Mouse (Mus musculus): ENCODE measurements around the gene Lgi2. TPM values are rescaled to one million over a fixed set of nuclear protein-coding genes. Genes with fewer than 3 reads are reported as not detected.

The Lgi2 gene
- polyA plus RNA-seq (2015; fragmentation: Nextera tagmentation; extraction: Ambion mirVana), result 5.1 and 5.9 TPM in 2 replicates

GRCm38 (mm10) chr5:52565813-52566531 is at the start of gene Lgi2:
Lgi2 (minus strand) TSS chr5:52566462.
- peak within 1 kb of the TSS; percentile 94 for H3K4me2 ChIP-seq (ENCODE audit: low read length)
- H3K9me3 ChIP-seq (ENCODE audit: control insufficient read depth, low read length), result no peaks in the 10 kb centered on the region
- under 1% methylated on average over 57 of the region's 83 CpGs for WGBS
- H3K4me1 ChIP-seq (ENCODE audit: control insufficient read depth, insufficient read depth, low read depth, low read length), result peaks cover 4% of the 10 kb centered on the region; the same call in 1 of the 2 replicates
- peak within 1 kb of the TSS; percentile 68 for H3K4me3 ChIP-seq (ENCODE audit: low read length)
- no peaks in the 10 kb centered on the region for H3K36me3 ChIP-seq (ENCODE audit: control insufficient read depth, insufficient read depth, low read length)
- H3K27me3 ChIP-seq (replicated peaks; ENCODE audit: control insufficient read depth, insufficient read depth, low read length), result no peaks in the 10 kb centered on the region; the same call in 1 of the 2 replicates
- H3K27ac ChIP-seq (ENCODE audit: low read depth, low read length), result no peak within 1 kb of the TSS
- ATAC-seq, result peak; percentile 82
- H3K9ac ChIP-seq (ENCODE audit: low read depth, low read length), result peak within 1 kb of the TSS; percentile 86

DNA sequence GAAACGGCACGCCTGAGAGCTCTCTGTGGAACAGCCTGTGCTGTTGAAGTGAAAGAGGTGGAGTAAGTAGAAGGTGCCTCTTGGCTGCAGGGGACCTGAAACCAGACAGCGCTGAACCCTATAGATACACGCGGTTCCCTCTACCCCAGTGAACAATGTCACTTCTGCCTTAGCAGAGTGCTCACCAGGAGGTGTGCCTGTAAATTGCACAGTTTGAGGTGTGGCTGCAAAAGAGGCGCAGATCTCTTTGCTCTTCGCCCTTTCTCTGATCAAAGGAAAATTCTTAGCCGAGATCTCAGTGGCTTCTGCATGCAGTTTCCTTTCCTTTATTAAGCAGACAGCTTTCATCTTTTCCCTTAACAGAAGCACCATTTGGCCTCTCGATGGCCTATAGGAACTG is 49.2 kb upstream of the Lgi2 start:
- Histone ChIP-seq H3K9ac (ENCODE audit: low read depth, low read length) (no peak overlapping the region), H3K27ac (ENCODE audit: low read depth, low read length) (no peak overlapping the region), H3K9me3 (ENCODE audit: control insufficient read depth, low read length) (no peaks in the 10 kb centered on the region), H3K4me1 (ENCODE audit: control insufficient read depth, insufficient read depth, low read depth, low read length) (peaks cover 29% of the 10 kb centered on the region), H3K4me2 (ENCODE audit: low read length) (no peak overlapping the region), H3K4me3 (ENCODE audit: low read length) (no peak overlapping the region), H3K36me3 (ENCODE audit: control insufficient read depth, insufficient read depth, low read length) (no peaks in the 10 kb centered on the region), H3K27me3 (replicated peaks; ENCODE audit: control insufficient read depth, insufficient read depth, low read length) (no peaks in the 10 kb centered on the region)
- ATAC-seq, result no peak
- 62% methylated on average over 9 of the region's 9 CpGs for WGBS

DNA sequence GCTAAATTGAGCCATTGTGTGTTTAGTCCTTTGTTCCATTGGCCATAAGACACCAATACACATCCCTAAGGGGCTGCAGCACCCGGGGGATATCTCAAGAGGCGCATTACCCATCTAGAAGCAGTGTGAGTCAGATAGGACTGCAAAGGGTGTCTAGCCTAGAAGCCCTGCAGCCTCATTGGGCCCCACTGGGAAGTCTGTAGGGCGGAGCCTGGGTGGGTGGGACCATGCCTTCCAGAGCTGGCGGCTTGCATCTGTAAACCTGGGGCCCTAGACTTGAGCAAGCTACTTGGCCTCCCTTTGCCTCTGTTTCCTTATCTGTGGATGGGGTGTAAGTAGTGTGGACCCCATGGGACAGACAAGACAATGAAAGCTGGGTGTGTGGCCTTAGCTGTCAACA is 48.4 kb upstream of the Lgi2 start:
- no peaks in the 10 kb centered on the region for H3K27me3 ChIP-seq (replicated peaks; ENCODE audit: control insufficient read depth, insufficient read depth, low read length)
- WGBS, result 76% methylated on average over 4 of the region's 4 CpGs

DNA sequence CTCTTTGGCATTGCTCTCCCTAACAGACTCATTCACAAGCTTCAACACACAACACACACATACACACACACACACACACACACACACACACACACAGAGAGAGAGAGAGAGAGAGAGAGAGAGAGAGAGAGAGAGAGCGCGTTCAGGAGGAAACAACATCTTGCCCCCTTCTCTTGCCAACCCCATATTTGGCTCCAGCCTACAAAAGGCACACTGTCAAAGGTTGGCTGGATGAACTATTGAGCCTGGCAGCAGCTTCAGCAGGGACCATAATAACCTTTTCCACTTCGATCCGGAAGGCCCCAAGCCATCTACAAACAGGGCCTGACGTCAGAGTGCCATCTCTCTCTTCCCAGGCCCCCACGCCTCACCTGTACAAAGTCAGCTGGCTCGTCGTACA is 46.5 kb upstream of the Lgi2 start:
- Histone ChIP-seq H3K27ac (ENCODE audit: low read depth, low read length) (no peak overlapping the region), H3K36me3 (ENCODE audit: control insufficient read depth, insufficient read depth, low read length) (no peaks in the 10 kb centered on the region), H3K4me3 (ENCODE audit: low read length) (no peak overlapping the region), H3K9ac (ENCODE audit: low read depth, low read length) (no peak overlapping the region), H3K4me1 (ENCODE audit: control insufficient read depth, insufficient read depth, low read depth, low read length) (peaks cover 17% of the 10 kb centered on the region), H3K4me2 (ENCODE audit: low read length) (no peak overlapping the region), H3K9me3 (ENCODE audit: control insufficient read depth, low read length) (no peaks in the 10 kb centered on the region; the same call in 1 of the 2 replicates), H3K27me3 (replicated peaks; ENCODE audit: control insufficient read depth, insufficient read depth, low read length) (no peaks in the 10 kb centered on the region)
- 89% methylated on average over 8 of the region's 8 CpGs for WGBS
- no peak for ATAC-seq

More for the DNA sequence above, 48.4 kb upstream of the Lgi2 start:
- Histone ChIP-seq H3K36me3 (ENCODE audit: control insufficient read depth, insufficient read depth, low read length) (no peaks in the 10 kb centered on the region), H3K27ac (ENCODE audit: low read depth, low read length) (no peak overlapping the region), H3K4me1 (ENCODE audit: control insufficient read depth, insufficient read depth, low read depth, low read length) (peaks cover 29% of the 10 kb centered on the region), H3K4me3 (ENCODE audit: low read length) (no peak overlapping the region), H3K9ac (ENCODE audit: low read depth, low read length) (no peak overlapping the region), H3K4me2 (ENCODE audit: low read length) (no peak overlapping the region), H3K9me3 (ENCODE audit: control insufficient read depth, low read length) (no peaks in the 10 kb centered on the region)
- ATAC-seq, result no peak

DNA sequence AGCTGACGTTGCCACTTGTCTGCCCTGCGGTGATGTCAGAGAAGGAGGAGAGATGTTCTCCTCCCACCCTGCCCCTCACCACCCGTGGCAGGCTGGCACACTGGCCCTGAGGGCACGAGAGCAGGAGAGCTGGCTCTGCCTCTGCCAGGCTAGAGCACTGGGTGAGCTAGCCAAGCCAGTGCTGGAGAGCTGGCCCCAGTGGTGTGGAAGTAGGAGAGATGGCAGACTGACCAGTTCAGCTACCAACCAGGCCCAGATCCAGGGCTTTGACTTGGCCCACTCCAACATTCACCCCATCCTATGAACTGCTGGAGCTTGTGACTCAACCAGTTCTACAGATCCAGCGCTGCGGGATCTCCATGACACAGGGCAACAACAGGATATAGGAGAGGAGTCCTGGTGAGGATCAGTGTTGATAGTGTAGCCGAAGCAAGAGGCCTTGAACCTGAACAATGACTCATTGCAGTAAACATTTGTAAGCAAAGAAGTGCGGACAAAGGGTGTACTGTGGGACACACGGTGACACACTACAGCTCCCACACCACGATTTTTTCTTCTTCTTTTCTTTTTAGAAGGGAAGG is 45.1 kb upstream of the Lgi2 start:
- Histone ChIP-seq H3K9ac (ENCODE audit: low read depth, low read length) (no peak overlapping the region), H3K27ac (ENCODE audit: low read depth, low read length) (no peak overlapping the region), H3K27me3 (replicated peaks; ENCODE audit: control insufficient read depth, insufficient read depth, low read length) (no peaks in the 10 kb centered on the region), H3K4me2 (ENCODE audit: low read length) (no peak overlapping the region), H3K4me1 (ENCODE audit: control insufficient read depth, insufficient read depth, low read depth, low read length) (peaks cover 6% of the 10 kb centered on the region), H3K4me3 (ENCODE audit: low read length) (no peak overlapping the region), H3K36me3 (ENCODE audit: control insufficient read depth, insufficient read depth, low read length) (no peaks in the 10 kb centered on the region), H3K9me3 (ENCODE audit: control insufficient read depth, low read length) (no peaks in the 10 kb centered on the region; the same call in 1 of the 2 replicates)
- no peak; the same call in 1 of the 2 replicates for ATAC-seq
- WGBS, result 83% methylated on average over 10 of the region's 10 CpGs

- no peaks in the 10 kb centered on the region; the same call in 1 of the 2 replicates for H3K9me3 ChIP-seq (ENCODE audit: control insufficient read depth, low read length)
- no peak overlapping the region for H3K27ac ChIP-seq (ENCODE audit: low read depth, low read length)
- no peak overlapping the region for H3K4me3 ChIP-seq (ENCODE audit: low read length)
- H3K4me1 ChIP-seq (ENCODE audit: control insufficient read depth, insufficient read depth, low read depth, low read length), result no peaks in the 10 kb centered on the region
- 36% methylated on average over 4 of the region's 4 CpGs for WGBS
- H3K9ac ChIP-seq (ENCODE audit: low read depth, low read length), result no peak overlapping the region
- H3K36me3 ChIP-seq (ENCODE audit: control insufficient read depth, insufficient read depth, low read length), result no peaks in the 10 kb centered on the region
- no peak overlapping the region for H3K4me2 ChIP-seq (ENCODE audit: low read length)
- H3K27me3 ChIP-seq (replicated peaks; ENCODE audit: control insufficient read depth, insufficient read depth, low read length), result no peaks in the 10 kb centered on the region
- ATAC-seq, result no peak
Measured at GRCm38 (mm10) chr5:52610306-52610705, 44.0 kb upstream of the Lgi2 start.

DNA sequence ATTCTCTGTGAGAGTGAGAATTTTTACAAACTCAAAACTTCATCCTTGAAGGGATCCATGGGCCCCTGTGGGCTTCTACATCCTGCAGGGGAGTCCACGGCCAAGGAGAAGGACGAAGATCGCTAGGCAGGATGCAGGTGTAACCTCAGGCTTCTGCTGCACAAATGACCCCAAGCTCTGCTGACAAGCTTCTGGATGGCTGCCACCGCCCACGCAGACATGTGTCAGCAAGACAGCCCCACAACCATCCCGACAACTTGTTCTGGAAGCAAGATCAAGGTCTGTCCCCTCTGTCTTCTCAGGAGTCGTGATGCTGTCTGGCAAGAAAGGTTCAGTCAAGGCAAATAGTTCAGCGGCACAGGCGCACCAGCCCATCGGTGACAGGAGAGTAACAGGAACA is 43.4 kb upstream of the Lgi2 start:
- no peaks in the 10 kb centered on the region; the same call in 1 of the 2 replicates for H3K9me3 ChIP-seq (ENCODE audit: control insufficient read depth, low read length)
- no peak overlapping the region for H3K9ac ChIP-seq (ENCODE audit: low read depth, low read length)
- ATAC-seq, result no peak
- H3K36me3 ChIP-seq (ENCODE audit: control insufficient read depth, insufficient read depth, low read length), result no peaks in the 10 kb centered on the region
- H3K4me1 ChIP-seq (ENCODE audit: control insufficient read depth, insufficient read depth, low read depth, low read length), result no peaks in the 10 kb centered on the region
- WGBS, result 72% methylated on average over 10 of the region's 10 CpGs
- H3K4me2 ChIP-seq (ENCODE audit: low read length), result no peak overlapping the region
- no peaks in the 10 kb centered on the region for H3K27me3 ChIP-seq (replicated peaks; ENCODE audit: control insufficient read depth, insufficient read depth, low read length)
- H3K4me3 ChIP-seq (ENCODE audit: low read length), result no peak overlapping the region
- no peak overlapping the region for H3K27ac ChIP-seq (ENCODE audit: low read depth, low read length)

- Histone ChIP-seq H3K4me2 (ENCODE audit: low read length) (no peak overlapping the region), H3K4me3 (ENCODE audit: low read length) (no peak overlapping the region), H3K9me3 (ENCODE audit: control insufficient read depth, low read length) (no peaks in the 10 kb centered on the region; the same call in 1 of the 2 replicates), H3K27me3 (replicated peaks; ENCODE audit: control insufficient read depth, insufficient read depth, low read length) (no peaks in the 10 kb centered on the region), H3K4me1 (ENCODE audit: control insufficient read depth, insufficient read depth, low read depth, low read length) (no peaks in the 10 kb centered on the region), H3K36me3 (ENCODE audit: control insufficient read depth, insufficient read depth, low read length) (no peaks in the 10 kb centered on the region), H3K9ac (ENCODE audit: low read depth, low read length) (no peak overlapping the region), H3K27ac (ENCODE audit: low read depth, low read length) (no peak overlapping the region)
- no peak for ATAC-seq
- 57% methylated on average over 6 of the region's 6 CpGs for WGBS
Measured at GRCm38 (mm10) chr5:52604582-52605041, 38.4 kb upstream of the Lgi2 start.

DNA sequence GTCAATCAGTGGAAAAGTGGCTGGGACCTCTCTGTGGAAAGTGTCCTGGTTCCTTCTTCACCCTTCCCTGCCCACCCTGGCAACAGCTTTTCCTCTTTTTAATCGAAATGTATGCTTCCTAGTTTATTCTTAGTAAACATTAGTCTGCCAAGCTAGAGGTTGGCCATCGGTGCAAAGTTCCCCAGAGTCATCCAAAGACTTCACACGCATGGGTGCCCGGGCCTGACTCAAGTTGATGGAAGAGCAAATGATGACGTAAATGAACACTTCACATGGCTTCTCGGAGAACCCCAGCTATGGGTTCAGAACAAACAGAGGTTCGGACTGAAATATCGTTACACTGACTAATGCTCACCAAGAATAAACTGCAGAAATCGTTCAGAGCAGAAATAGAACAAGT is 24.4 kb upstream of the Lgi2 start:
- Histone ChIP-seq H3K4me2 (ENCODE audit: low read length) (no peak overlapping the region), H3K27me3 (replicated peaks; ENCODE audit: control insufficient read depth, insufficient read depth, low read length) (no peaks in the 10 kb centered on the region), H3K9me3 (ENCODE audit: control insufficient read depth, low read length) (no peaks in the 10 kb centered on the region; the same call in 1 of the 2 replicates), H3K36me3 (ENCODE audit: control insufficient read depth, insufficient read depth, low read length) (no peaks in the 10 kb centered on the region), H3K4me1 (ENCODE audit: control insufficient read depth, insufficient read depth, low read depth, low read length) (no peaks in the 10 kb centered on the region), H3K9ac (ENCODE audit: low read depth, low read length) (no peak overlapping the region), H3K27ac (ENCODE audit: low read depth, low read length) (no peak overlapping the region), H3K4me3 (ENCODE audit: low read length) (no peak overlapping the region)
- ATAC-seq, result no peak
- WGBS, result 86% methylated on average over 9 of the region's 9 CpGs

All from hindbrain, embryonic 16.5 days (tissue).